Mouse (Mus musculus) layer of hippocampus, adult 11-12 months (tissue): ENCODE measurements at regions not wholly inside any gene's neighbourhood (a gene's known extent, or its start where the extent isn't known, plus 50 kb on each side); places are given as distances from the start of the nearest gene placed in this dataset.
"Not testable (repeated sequence)": the region's sequence is repeated elsewhere in the genome, so short reads cannot be mapped to it uniquely, and the experiment has no call there.

ENCODE experiments used
- DNase-seq: peaks from one replicate; pipeline ENCODE4 v3.0.0; 2022; ENCODE audit warnings: low spot score

DNA sequence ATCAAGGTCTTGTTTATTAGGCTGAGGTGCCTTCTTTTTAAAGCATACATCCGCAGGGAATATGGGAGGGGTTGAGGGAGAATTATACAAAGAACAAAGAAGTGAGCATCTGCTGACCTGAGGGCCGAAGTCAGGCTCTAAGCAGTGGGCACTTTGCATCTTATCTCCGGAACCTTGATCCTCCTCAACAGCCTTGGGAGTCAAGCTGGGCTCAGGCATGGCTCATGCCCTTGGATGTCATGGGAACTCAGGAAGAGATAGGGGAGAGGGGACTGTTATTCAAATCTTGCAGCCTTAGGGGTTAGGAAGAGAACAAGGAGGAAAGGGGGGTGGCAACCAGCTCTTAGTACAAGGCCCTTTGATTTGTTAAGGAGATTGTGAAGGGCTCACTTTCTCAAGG is 248.5 kb downstream of the Gm19965 start:
- DNase-seq = not testable (repeated sequence)

DNA sequence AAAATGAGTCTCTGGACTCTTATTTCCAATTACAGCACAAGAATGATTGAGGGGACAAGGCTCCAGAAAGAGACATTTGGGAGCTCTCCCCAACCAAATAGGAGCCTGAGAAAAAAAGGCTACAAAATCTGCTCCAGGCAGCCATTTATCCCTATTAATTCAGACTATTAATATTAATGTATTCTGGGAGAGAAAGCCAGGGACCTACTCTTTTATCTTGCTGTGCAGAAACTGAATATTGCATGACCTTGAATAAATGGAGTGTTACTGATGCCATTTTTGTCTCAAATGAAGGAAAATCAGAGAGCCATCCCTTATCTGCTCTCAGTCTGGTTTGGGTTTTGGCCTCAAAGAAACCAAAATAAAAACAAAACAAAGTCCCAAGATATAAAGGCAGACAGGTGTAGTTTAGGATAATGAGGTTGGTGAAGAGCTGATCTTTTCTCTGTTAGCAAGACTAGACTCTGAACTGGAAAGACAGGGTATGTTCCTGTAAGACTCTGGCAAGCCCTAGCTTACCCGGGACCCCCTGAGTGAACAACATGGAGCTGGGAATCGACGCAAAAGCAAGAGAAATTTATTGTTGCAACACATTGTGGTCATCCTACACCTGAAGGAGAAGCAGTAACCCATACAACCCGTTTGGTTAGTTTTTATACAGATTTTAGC is 264.5 kb downstream of the Gm19965 start:
- DNase-seq = no peak

DNA sequence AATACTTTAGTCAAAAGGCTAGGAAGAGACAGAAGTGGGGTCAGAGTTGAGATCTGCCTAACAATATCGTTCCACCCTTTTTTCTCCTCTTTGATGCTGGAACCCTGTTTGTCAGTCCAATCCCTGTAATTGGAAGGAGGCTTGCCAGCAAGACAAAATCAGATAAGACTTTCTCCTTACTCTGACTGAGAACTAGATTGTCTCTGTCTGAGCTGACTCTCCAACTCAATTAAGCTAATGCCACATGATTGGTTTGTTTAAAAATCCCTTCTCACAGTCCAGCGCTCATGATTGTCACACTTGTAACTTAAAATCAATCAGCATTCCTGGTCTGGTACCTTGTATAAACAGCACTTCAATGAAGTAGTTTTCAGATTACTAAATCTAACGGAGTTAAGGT is 284.4 kb downstream of the Gm19965 start:
- no peak for DNase-seq

DNA sequence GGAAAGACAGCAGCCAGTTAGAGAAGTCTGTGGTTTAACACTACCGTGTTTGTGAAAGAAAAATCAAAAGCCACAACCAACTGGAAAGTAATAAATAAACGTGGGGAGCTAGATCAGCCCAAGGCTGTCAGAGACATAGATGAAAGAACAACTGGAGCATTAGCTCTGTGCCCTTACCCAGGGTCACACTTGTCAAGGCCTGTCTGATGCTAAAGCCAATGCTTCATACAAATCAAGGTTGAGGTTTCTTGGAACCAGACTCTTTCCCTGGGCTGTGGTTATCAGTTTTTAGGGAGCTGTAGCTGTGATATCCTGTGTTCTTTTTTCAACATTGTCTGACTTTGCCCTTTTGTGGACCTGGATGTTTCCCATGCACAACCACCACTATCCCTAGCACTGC is 308.7 kb downstream of the Gm19965 start:
- DNase-seq = no peak

DNA sequence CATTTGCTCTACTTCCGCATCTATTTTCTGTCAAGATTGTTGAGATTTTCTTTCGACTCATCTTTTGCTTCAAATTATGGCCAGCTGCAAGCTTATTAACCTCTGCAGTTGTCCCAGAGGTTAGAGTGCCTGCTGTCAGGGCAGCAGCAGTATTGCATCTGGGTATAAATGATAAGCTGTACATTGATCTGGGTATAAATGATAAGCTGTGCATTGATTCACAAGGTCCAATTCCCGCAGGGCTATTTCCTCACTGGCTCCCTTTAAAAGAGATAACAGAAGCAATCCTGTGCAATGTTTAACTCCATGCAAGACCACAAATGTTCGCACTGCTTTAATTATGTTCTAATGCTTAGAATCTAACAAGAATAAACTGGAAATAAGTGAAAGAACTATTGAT is 311.1 kb downstream of the Gm19965 start:
- no peak for DNase-seq

DNA sequence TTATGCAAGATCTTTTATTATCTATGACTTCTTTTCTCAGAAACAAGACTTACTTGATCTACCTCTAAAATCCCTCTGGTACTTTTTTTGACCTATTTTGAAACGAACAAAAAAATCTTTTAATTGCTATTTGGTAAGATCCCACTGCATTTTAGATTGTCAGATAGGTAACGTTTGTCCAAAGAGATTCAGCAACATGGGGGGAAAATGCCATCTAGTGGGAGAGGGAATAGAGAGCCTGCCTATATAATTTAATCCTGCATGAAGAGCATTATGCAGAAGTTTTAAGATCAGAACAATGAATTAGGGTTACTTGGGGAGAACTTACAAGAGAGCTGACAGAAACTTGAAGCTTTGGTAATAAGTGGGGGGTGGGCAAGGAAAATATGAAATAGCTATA is 320.2 kb downstream of the Gm19965 start:
- DNase-seq = peak; percentile 10
